Mouse (Mus musculus) embryonic facial prominence, embryonic 11.5 days (tissue): ENCODE measurements around the gene Chrnb2. TPM values are rescaled to one million over a fixed set of nuclear protein-coding genes. Genes with fewer than 3 reads are reported as not detected.

Source experiments
- ATAC-seq: fragments of 200-750 bp; cut with Nextera tagmentation; replicated peaks from 2 replicates; pipeline ENCODE4 v1.8.0; 2017; ENCODE audit warnings: low read depth; ENCODE audit not compliant: insufficient number of reproducible peaks, low FRiP score, low TSS enrichment
- DNase-seq: peaks from one replicate; pipeline ENCODE4 v3.0.0-alpha.2; 2015; ENCODE audit warnings: low spot score
- H3K27ac ChIP-seq: fragments of 300-500 bp; sonication (generic); replicated peaks from 2 replicates; pipeline ENCODE4 v1.5.1; 2014; ENCODE audit warnings: mild to moderate bottlenecking, low read depth, low read length, control low read depth
- H3K27me3 ChIP-seq: fragments of 300-500 bp; sonication (generic); 2 replicates; pipeline ENCODE4 v1.6.1; 2014; ENCODE audit warnings: mild to moderate bottlenecking, low read length, moderate library complexity, mixed read lengths; ENCODE audit not compliant: control insufficient read depth, insufficient read depth
- H3K36me3 ChIP-seq: fragments of 300-500 bp; sonication (generic); replicated peaks from 2 replicates; pipeline ENCODE4 v1.6.1; 2014; ENCODE audit warnings: low read depth, mild to moderate bottlenecking, low read length, moderate library complexity, mixed read lengths; ENCODE audit not compliant: control insufficient read depth, insufficient read depth
- H3K4me1 ChIP-seq: fragments of 300-500 bp; sonication (generic); 2 replicates; pipeline ENCODE4 v1.6.1; 2014; ENCODE audit warnings: low read length, mixed read lengths; ENCODE audit not compliant: control insufficient read depth, insufficient read depth
- H3K4me2 ChIP-seq: fragments of 300-500 bp; sonication (generic); 2 replicates; pipeline ENCODE4 v1.6.1; 2014; ENCODE audit warnings: low read depth, mild to moderate bottlenecking, control low read depth, low read length, moderate library complexity
- H3K4me3 ChIP-seq: fragments of 300-500 bp; sonication (generic); 2 replicates; pipeline ENCODE4 v1.5.1; 2014; ENCODE audit warnings: low read depth, low read length, control low read depth
- H3K9ac ChIP-seq: fragments of 300-500 bp; sonication (generic); replicated peaks from 2 replicates; pipeline ENCODE4 v1.6.1; 2014; ENCODE audit warnings: mild to moderate bottlenecking, control low read depth, low read length
- H3K9me3 ChIP-seq: fragments of 300-500 bp; sonication (generic); replicated peaks from 2 replicates; pipeline ENCODE4 v1.6.1; 2016; ENCODE audit warnings: mild to moderate bottlenecking, low read length, inconsistent platforms, mixed read lengths; ENCODE audit not compliant: control insufficient read depth
- WGBS: fragments of 180-500 bp; shearing (Covaris S2); extraction: QIAGEN DNeasy Blood & Tissue Kit; methylation state at CpG from one replicate; pipeline ENCODE4 v1.1.7; 2014; 5-methylcytosine and 5-hydroxymethylcytosine counted together
- polyA plus RNA-seq: library from polyadenylated mRNA; unstranded; fragments of >200 nt; fragmentation: Nextera tagmentation; extraction: Ambion mirVana; gene quantifications from 2 replicates; pipeline ENCODE4 v1.2.1, GENCODE M21; 2014

Gene Chrnb2
- polyA plus RNA-seq, 1 experiment from 2014 or later = 2.9 TPM

DNA sequence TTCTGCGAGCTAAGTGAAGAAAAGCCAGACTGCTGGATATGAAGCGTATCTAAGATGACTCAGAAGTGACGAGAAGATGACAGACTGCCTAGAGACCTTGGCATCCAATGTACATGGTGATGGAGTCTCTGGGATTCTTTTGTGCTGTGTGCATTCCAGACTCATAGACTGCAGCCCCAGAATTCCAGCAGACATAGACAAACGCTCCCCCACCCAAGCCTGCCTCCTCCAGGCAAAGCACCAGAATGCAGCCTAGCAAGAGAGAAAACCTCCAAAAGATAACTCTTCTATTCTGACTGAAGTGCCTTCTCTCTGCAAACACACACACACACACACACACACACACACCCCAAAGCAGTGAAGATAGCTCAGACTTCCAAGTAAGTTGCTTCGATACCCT, 31.3 kb upstream of the Chrnb2 start:
- no peak for DNase-seq
- H3K27ac ChIP-seq = no peak overlapping the region
- no peak overlapping the region for H3K9ac ChIP-seq
- no peak overlapping the region for H3K4me3 ChIP-seq
- H3K4me1 ChIP-seq = no peaks in the 10 kb centered on the region
- no peaks in the 10 kb centered on the region for H3K27me3 ChIP-seq
- no peaks in the 10 kb centered on the region for H3K9me3 ChIP-seq
- WGBS = 74% methylated on average over 5 of the region's 5 CpGs
- no peaks in the 10 kb centered on the region for H3K36me3 ChIP-seq
- no peak overlapping the region for H3K4me2 ChIP-seq
- ATAC-seq = no peak

DNA sequence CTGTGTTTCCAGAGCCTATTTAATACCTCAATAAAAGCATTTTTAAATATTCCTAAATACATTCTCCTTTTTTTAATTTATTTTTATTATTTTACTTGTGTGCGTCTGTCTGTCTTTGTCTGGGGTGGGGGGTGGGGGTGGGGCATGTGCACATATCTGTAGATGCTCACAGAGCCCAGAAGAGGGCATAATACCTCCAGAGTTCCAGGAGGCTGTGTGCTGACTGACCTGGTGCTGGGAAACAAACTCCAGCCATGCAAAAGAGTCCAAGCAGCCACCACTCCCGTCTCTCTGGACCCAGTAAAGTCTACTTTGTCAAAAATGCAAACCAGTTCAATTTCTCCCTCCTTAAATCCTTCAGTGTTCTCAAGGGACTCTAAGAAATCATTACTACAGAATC, 30.2 kb upstream of the Chrnb2 start:
- H3K4me1 ChIP-seq = no peaks in the 10 kb centered on the region
- H3K4me2 ChIP-seq = no peak overlapping the region
- WGBS = 72% methylated on average over 2 of the region's 2 CpGs
- no peak overlapping the region for H3K9ac ChIP-seq
- ATAC-seq (no peak), DNase-seq (no peak)
- no peaks in the 10 kb centered on the region for H3K9me3 ChIP-seq
- no peaks in the 10 kb centered on the region for H3K27me3 ChIP-seq
- no peak overlapping the region for H3K4me3 ChIP-seq
- H3K27ac ChIP-seq = no peak overlapping the region
- H3K36me3 ChIP-seq = no peaks in the 10 kb centered on the region

DNA sequence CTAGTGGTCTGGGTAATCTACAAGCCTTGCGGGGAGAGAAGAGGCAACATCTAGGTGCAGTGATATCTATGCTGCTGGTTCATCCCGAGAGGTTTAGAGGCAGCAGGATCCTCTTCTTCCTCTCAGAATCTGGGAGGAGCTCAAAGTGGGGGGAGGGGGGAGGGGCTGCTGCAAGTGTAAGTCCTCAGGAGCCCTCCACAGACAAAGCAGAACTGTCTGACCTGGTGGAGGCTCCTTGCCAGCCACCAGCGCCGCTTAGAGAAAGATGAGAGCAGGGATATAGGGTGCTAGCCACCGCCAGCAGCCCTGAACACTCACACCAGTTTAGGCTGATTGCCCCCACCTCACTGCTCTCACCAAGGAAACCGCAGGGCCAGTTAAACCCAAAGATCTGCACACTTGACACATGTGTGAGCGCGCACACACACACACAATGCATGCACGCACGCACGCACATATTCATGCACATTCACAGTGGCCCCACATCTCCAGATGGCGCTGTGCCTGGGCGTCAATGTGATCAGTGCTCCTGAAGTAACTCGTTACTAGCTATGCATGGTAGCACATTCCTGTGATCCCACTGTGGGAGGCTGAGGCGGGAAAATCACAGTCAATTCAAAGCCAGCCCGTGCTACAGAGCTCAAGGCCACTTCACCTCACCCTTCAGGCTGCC, 24.4 kb upstream of the Chrnb2 start:
- no peak for ATAC-seq
- WGBS = 78% methylated on average over 16 of the region's 16 CpGs
- no peaks in the 10 kb centered on the region for H3K9me3 ChIP-seq

DNA sequence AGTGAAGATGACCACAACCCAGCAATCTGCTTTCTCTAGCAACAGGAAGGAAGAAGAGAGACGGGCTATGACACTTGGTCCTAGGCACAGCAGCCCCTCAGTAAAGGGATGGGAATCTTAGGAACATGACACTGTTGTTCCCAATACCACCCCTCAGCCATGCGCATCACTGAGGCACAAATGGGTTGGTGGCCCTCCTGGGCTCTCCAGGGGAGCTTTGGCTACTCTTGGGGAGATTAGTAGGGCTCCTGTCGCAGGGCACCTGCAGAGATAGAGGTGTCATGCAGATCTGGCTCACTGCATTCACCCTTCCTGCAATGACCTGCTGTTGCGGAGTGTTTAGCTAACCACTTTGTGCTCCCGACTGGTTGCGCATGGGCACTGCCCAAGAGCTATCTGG, 21.8 kb upstream of the Chrnb2 start:
- no peaks in the 10 kb centered on the region for H3K9me3 ChIP-seq
- DNase-seq (no peak), ATAC-seq (no peak)
- H3K4me2 ChIP-seq = no peak overlapping the region
- H3K4me1 ChIP-seq = no peaks in the 10 kb centered on the region
- no peaks in the 10 kb centered on the region for H3K27me3 ChIP-seq
- H3K36me3 ChIP-seq = peaks cover 11% of the 10 kb centered on the region
- no peak overlapping the region for H3K4me3 ChIP-seq
- H3K27ac ChIP-seq = no peak overlapping the region
- 82% methylated on average over 6 of the region's 6 CpGs for WGBS
- H3K9ac ChIP-seq = no peak overlapping the region

More for the DNA sequence above, 24.4 kb upstream of the Chrnb2 start:
- no peaks in the 10 kb centered on the region for H3K4me1 ChIP-seq
- no peak overlapping the region for H3K9ac ChIP-seq
- H3K27me3 ChIP-seq = no peaks in the 10 kb centered on the region
- H3K4me2 ChIP-seq = no peak overlapping the region
- H3K36me3 ChIP-seq = no peaks in the 10 kb centered on the region
- H3K27ac ChIP-seq = no peak overlapping the region
- H3K4me3 ChIP-seq = no peak overlapping the region
- no peak for DNase-seq

DNA sequence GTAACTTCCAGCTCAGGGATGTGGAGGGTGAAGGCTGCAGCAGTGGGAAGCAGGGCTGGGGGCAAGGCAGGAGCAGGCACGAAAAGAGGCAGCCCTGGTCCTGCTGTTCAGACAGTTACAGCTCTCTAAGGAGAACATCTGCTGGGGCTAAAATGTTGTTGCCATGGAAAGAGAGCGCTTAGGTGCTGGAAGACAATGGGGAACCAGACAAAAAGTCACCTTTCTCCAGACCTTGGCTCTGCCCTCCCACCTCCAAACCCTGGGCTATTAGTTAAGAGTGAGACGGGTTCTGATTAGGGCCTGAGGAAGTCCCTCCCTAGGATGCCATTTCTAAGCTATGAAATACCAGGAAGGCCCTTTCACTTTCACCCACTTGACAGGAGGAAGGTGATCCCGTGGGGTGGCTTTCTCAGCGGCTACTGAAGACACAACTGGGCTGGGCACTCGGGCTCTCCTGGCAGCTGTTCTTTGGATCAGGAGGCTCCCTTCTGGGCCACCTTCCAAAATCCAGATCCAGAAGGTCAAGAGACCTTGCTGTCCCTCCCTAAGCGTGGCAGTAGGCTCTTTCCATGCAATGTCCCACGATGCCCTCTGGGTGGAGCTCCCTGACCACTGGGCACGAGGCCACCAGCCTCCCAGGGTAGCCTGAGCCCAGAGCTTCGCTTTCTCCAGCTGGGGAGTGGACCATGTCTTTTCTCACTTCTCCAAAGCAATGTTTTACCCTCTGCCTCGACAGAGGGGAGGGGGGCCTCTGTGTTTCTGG, 20.7 kb upstream of the Chrnb2 start:
- Histone ChIP-seq H3K27me3 (no peaks in the 10 kb centered on the region), H3K4me3 (no peak overlapping the region), H3K27ac (no peak overlapping the region), H3K9ac (no peak overlapping the region), H3K9me3 (no peaks in the 10 kb centered on the region), H3K4me1 (no peaks in the 10 kb centered on the region), H3K36me3 (peaks cover 17% of the 10 kb centered on the region), H3K4me2 (no peak overlapping the region)
- peak; percentile 66 for DNase-seq
- WGBS = 29% methylated on average over 11 of the region's 11 CpGs
- 0 out of 2 replicates have a peak, but pooled peaks have one; percentile 5 for ATAC-seq

DNA sequence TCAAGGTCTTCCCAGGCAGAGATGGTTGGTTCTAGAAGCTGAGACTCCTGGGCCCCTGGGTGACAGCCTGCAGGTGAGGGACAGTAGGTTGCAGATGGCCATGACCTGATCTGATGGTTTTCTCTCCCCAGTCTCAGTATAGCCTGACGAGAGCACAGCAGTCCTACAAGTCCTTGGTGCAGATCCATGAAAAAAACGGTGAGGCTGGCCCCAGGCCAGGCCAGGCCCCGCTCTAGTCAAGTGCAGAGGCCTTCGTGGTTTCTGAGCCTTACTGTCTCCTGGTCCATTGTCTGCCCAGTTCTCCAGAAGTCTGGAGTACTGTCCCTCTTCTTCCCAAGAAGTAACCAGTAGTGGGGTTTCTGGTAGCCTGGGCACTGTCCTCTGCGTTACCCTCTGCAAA, 17.2 kb upstream of the Chrnb2 start:
- WGBS = 93% methylated on average over 5 of the region's 5 CpGs
- no peak overlapping the region for H3K4me2 ChIP-seq
- H3K4me1 ChIP-seq = no peaks in the 10 kb centered on the region
- no peak overlapping the region for H3K4me3 ChIP-seq
- no peak for DNase-seq
- no peaks in the 10 kb centered on the region for H3K9me3 ChIP-seq
- H3K27ac ChIP-seq = no peak overlapping the region
- peaks cover 24% of the 10 kb centered on the region for H3K36me3 ChIP-seq
- no peak for ATAC-seq
- no peak overlapping the region for H3K9ac ChIP-seq
- H3K27me3 ChIP-seq = no peaks in the 10 kb centered on the region

DNA sequence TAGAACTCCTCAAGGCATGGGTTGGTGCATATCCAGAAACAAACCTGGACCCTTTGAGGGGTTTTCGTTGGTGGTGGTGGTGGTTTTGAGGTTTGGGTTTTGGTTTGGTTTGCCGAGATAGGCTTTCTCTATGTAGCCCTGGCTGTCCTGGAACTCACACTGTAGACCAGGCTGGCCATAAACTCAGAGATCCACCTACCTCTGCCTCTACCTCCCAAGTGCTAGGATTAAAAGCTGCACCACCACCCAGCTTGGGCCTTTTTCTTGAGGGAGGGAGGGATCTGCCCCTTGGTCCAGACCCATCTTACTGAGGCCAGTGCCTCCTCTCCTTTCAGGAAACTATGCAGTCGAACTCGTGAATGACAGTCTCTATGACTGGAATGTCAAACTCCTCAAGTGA, 15.7 kb upstream of the Chrnb2 start:
- Histone ChIP-seq H3K4me2 (no peak overlapping the region), H3K4me1 (no peaks in the 10 kb centered on the region), H3K9me3 (no peaks in the 10 kb centered on the region), H3K9ac (no peak overlapping the region), H3K36me3 (peaks cover 28% of the 10 kb centered on the region), H3K27me3 (no peaks in the 10 kb centered on the region), H3K27ac (no peak overlapping the region), H3K4me3 (no peak overlapping the region)
- 86% methylated on average over 4 of the region's 4 CpGs for WGBS
- DNase-seq (no peak), ATAC-seq (no peak)

DNA sequence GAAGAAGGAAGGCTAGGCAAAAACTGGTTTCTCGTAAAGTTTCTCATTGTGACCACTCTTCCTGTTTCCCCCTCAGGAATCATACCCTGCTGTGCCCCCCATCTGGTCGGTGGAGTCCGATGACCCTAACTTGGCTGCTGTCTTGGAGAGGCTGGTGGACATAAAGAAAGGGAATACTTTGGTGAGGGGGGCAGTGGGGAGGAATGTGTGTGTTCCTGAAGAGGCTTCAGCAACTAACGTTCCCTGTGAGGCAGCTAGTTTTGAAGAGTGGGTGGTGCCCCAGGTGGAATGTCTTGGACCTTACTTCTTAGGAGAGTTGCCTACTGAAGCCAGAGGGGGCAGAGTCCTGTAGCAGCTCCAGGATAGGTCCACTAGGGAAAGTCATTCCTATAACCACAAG, 11.6 kb upstream of the Chrnb2 start:
- Histone ChIP-seq H3K9ac (no peak overlapping the region), H3K4me1 (peaks cover 3% of the 10 kb centered on the region; the same call in 1 of the 2 replicates), H3K27ac (no peak overlapping the region), H3K4me3 (no peak overlapping the region), H3K27me3 (no peaks in the 10 kb centered on the region), H3K4me2 (no peak overlapping the region), H3K36me3 (peaks cover 15% of the 10 kb centered on the region), H3K9me3 (no peaks in the 10 kb centered on the region)
- WGBS = 84% methylated on average over 4 of the region's 4 CpGs
- DNase-seq (no peak), ATAC-seq (no peak)
